Mouse (Mus musculus) lung, postnatal 0 days (tissue): ENCODE results near the gene Pou5f1.

Experiments used
- CTCF ChIP-seq: IDR thresholded peaks from 2 replicates; pipeline ENCODE4 v1.5.1; 2016; ENCODE audit warnings: antibody characterized with exemption, mild to moderate bottlenecking
- EP300 ChIP-seq: IDR thresholded peaks from 2 replicates; pipeline ENCODE4 v1.6.1; 2016; ENCODE audit warnings: antibody characterized with exemption, mild to moderate bottlenecking, control low read depth

- TF ChIP-seq CTCF (no peak), EP300 (no peak)
Observed at GRCm38 (mm10) chr17:35547465-35547864, 41.6 kb downstream of the Pou5f1 start.
